Comparison of ENCODE assay signal across 7 mouse cellular contexts in genomic region chr6:99803983-99804904, GRCm38 (mm10).
DNase-seq lines count a peak whose midpoint lies in the region; ATAC-seq lines count a peak whose summit lies in the region.

No protein-coding gene starts in this region.

- intact Hi-C loops in gastrocnemius, postnatal 14 days (cut with DNase I; ENCODE audit: low total_unique reads) = loop anchor here (5.0 to 10.0 kb wide), 2 partner anchors 713 to 841 kb away; no protein-coding TSS in a partner anchor

- peak; percentile 60 for ATAC-seq in inflammation-experienced regulatory T-cells, adult 6 months

- peak; percentile 84 for DNase-seq in adipocyte (ENCODE audit: low spot score)
- DNase-seq in embryo, embryonic 10 days (ENCODE audit: low spot score) = peak; percentile 99
- DNase-seq in gastrocnemius, postnatal 14 days = peak; percentile 86
- DNase-seq in left cerebral cortex, adult 9 months (ENCODE audit: low spot score in 2 of 2) = peak; percentile 59 to 95
- DNase-seq in mesoderm, embryonic 11.5 days (ENCODE audit: low read depth, low spot score) = peak; percentile 89
- DNase-seq in right cerebral cortex, postnatal 4 days = peak; percentile 98

Comparison
In these comparisons a context has a peak if more than half of its experiments do, and no peak if none do; other contexts are left out.
1. Peak in every context shown above with its lines: DNase-seq and ATAC-seq.